Comparison of ENCODE assay signal across 9 mouse cellular contexts in genomic region chr11:75468410-75468809, GRCm38 (mm10). TPM values are rescaled to one million over a fixed set of nuclear protein-coding genes. Genes with fewer than 3 reads are reported as not detected.
DNase-seq lines count a peak whose midpoint lies in the region; ATAC-seq and TF ChIP-seq lines count a peak whose summit lies in the region.
"Had no signal": no experiment of that assay in that cellular context is flagged by ENCODE, and none has a peak within 500 bp of the region (broad histone marks: within the 10 kb centered on the region; RNA-seq: fewer than 3 reads in every experiment).

No protein-coding gene starts in this region.

- peaks cover 26% of the 10 kb centered on the region for H3K36me3 ChIP-seq in heart, postnatal 0 days (replicated peaks; ENCODE audit: control insufficient read depth, insufficient read depth, low read length)
- H3K36me3 ChIP-seq in hindbrain, embryonic 10.5 days: peaks cover 16% of the 10 kb centered on the region
- H3K36me3 ChIP-seq in liver, postnatal 0 days (replicated peaks; ENCODE audit: insufficient read depth, low read length): peaks cover 24% of the 10 kb centered on the region

- H3K9me3 ChIP-seq in heart, postnatal 0 days (replicated peaks; ENCODE audit: control insufficient read depth, low read length): no peaks in the 10 kb centered on the region
- peaks cover 4% of the 10 kb centered on the region for H3K9me3 ChIP-seq in hindbrain, embryonic 10.5 days
- no peaks in the 10 kb centered on the region for H3K9me3 ChIP-seq in liver, postnatal 0 days (ENCODE audit: low read length)

- WGBS in heart, postnatal 0 days: 69% methylated on average over 7 of the region's 7 CpGs
- WGBS in hindbrain, embryonic 10.5 days: 68% methylated on average over 7 of the region's 7 CpGs
- 51% methylated on average over 7 of the region's 7 CpGs for WGBS in liver, postnatal 0 days (ENCODE audit: insufficient replicate concordance)

- no peak for ATAC-seq in heart, postnatal 0 days (ENCODE audit: insufficient read depth, low read depth)
- no peak for ATAC-seq in liver, postnatal 0 days

- 0 out of 2 replicates have a peak overlapping the region, but pooled peaks have one; percentile 33 for H3K27ac ChIP-seq in heart, postnatal 0 days (ENCODE audit: low read depth)
- peak overlapping the region; percentile 83 for H3K27ac ChIP-seq in hindbrain, embryonic 10.5 days
- peak overlapping the region; percentile 61 for H3K27ac ChIP-seq in liver, postnatal 0 days (ENCODE audit: low read depth)

- peak overlapping the region; percentile 47 for H3K4me3 ChIP-seq in heart, postnatal 0 days (ENCODE audit: low read depth, low read length)
- peak overlapping the region; percentile 59 for H3K4me3 ChIP-seq in hindbrain, embryonic 10.5 days
- H3K4me3 ChIP-seq in liver, postnatal 0 days (ENCODE audit: low read depth, low read length): peak overlapping the region; percentile 52

- H3K4me2 ChIP-seq in heart, postnatal 0 days (ENCODE audit: low read depth, low read length): peak overlapping the region; percentile 73
- H3K4me2 ChIP-seq in liver, postnatal 0 days (ENCODE audit: low read depth, low read length): peak overlapping the region; percentile 81

- H3K4me1 ChIP-seq in heart, postnatal 0 days (ENCODE audit: control insufficient read depth, insufficient read depth): peaks cover 5% of the 10 kb centered on the region
- H3K4me1 ChIP-seq in hindbrain, embryonic 10.5 days (replicated peaks): peaks cover 19% of the 10 kb centered on the region
- H3K4me1 ChIP-seq in liver, postnatal 0 days (ENCODE audit: insufficient read depth): peaks cover 36% of the 10 kb centered on the region

- TF ChIP-seq EP300 in heart, postnatal 0 days (IDR thresholded peaks at IDR 0.05; ENCODE audit: low read depth): no peak
- no peak for TF ChIP-seq EP300 in liver, postnatal 0 days (IDR thresholded peaks at IDR 0.05; ENCODE audit: low read depth)

- H3K9ac ChIP-seq in heart, postnatal 0 days (replicated peaks; ENCODE audit: low read depth, low read length): peak overlapping the region; percentile 49
- peak overlapping the region; percentile 64 for H3K9ac ChIP-seq in liver, postnatal 0 days (replicated peaks)

- no peaks in the 10 kb centered on the region for H3K27me3 ChIP-seq in heart, postnatal 0 days (ENCODE audit: control insufficient read depth, insufficient read depth, low read length)
- peaks cover 3% of the 10 kb centered on the region; the same call in 1 of the 2 replicates for H3K27me3 ChIP-seq in hindbrain, embryonic 10.5 days (ENCODE audit: insufficient read depth, poor library complexity, severe bottlenecking)
- H3K27me3 ChIP-seq in liver, postnatal 0 days (ENCODE audit: insufficient read depth, low read length): no peaks in the 10 kb centered on the region

- no peak for TF ChIP-seq CTCF in heart, postnatal 0 days (IDR thresholded peaks at IDR 0.05; ENCODE audit: low read depth)
- no peak for TF ChIP-seq CTCF in liver, postnatal 0 days (IDR thresholded peaks at IDR 0.05; ENCODE audit: low read depth)

- DNase-seq in heart, postnatal 0 days (ENCODE audit: low spot score): no peak
- DNase-seq in heart, adult 9 months (ENCODE audit: low spot score in 2 of 2): no peak
- DNase-seq in brain, adult 2 months (ENCODE audit: low read depth, low spot score): peak; percentile 34
- no peak for DNase-seq in hindbrain, embryonic 10.5 days (ENCODE audit: low spot score)
- no peak for DNase-seq in liver, postnatal 0 days
- no peak for DNase-seq in urinary bladder, postnatal 25 days (ENCODE audit: low spot score)
- DNase-seq in cerebellum, postnatal 25 days: no peak
- DNase-seq in cerebellum, adult 9-10 months: no peak

RNA-seq across cellular contexts. Expression of gene Tlcd2, which starts 6.9 kb away (rescaled TPM):
- total RNA-seq in heart, postnatal 0 days (2014; rRNA removed; ENCODE audit: low replicate concordance): 9.2 and 25.3 TPM in 2 replicates
- polyA plus RNA-seq in heart, postnatal 0 days (2015; fragmentation: Nextera tagmentation; extraction: Ambion mirVana): 14.2 and 16.9 TPM in 2 replicates
- 11.7 and 12.4 TPM in 2 replicates for polyA plus RNA-seq in hindbrain, embryonic 10.5 days (2016; fragmentation: Nextera tagmentation; extraction: Ambion mirVana)
- 34.2 and 35.6 TPM in 2 replicates for polyA plus RNA-seq in liver, postnatal 0 days (2015; fragmentation: Nextera tagmentation; extraction: Ambion mirVana)
- polyA plus RNA-seq: G1E had no signal

RNA-seq across cellular contexts. Expression of gene Wdr81, which starts 13.9 kb away (rescaled TPM):
- 11.8 and 12.0 TPM in 2 replicates for total RNA-seq in heart, postnatal 0 days (2014; rRNA removed; ENCODE audit: low replicate concordance)
- 2.0 and 2.2 TPM in 2 replicates for polyA plus RNA-seq in heart, postnatal 0 days (2015; fragmentation: Nextera tagmentation; extraction: Ambion mirVana)
- polyA plus RNA-seq in hindbrain, embryonic 10.5 days (2016; fragmentation: Nextera tagmentation; extraction: Ambion mirVana): 7.7 and 8.6 TPM in 2 replicates
- 8.4 and 9.5 TPM in 2 replicates for polyA plus RNA-seq in liver, postnatal 0 days (2015; fragmentation: Nextera tagmentation; extraction: Ambion mirVana)

RNA-seq across cellular contexts. Expression of gene Prpf8, which starts 18.2 kb away (rescaled TPM):
- 73.8 and 79.8 TPM in 2 replicates for total RNA-seq in heart, postnatal 0 days (2014; rRNA removed; ENCODE audit: low replicate concordance)
- 15.2 and 17.0 TPM in 2 replicates for polyA plus RNA-seq in heart, postnatal 0 days (2015; fragmentation: Nextera tagmentation; extraction: Ambion mirVana)
- 74.8 and 78.1 TPM in 2 replicates for polyA plus RNA-seq in hindbrain, embryonic 10.5 days (2016; fragmentation: Nextera tagmentation; extraction: Ambion mirVana)
- 12.1 and 13.9 TPM in 2 replicates for polyA plus RNA-seq in liver, postnatal 0 days (2015; fragmentation: Nextera tagmentation; extraction: Ambion mirVana)

RNA-seq across cellular contexts. Expression of gene Serpinf2, which starts 29.0 kb away (rescaled TPM):
- total RNA-seq in heart, postnatal 0 days (2014; rRNA removed; ENCODE audit: low replicate concordance): 1.2 and 2.4 TPM in 2 replicates
- not detected in 2 replicates for polyA plus RNA-seq in heart, postnatal 0 days (2015; fragmentation: Nextera tagmentation; extraction: Ambion mirVana)
- polyA plus RNA-seq in hindbrain, embryonic 10.5 days (2016; fragmentation: Nextera tagmentation; extraction: Ambion mirVana): 0.07 TPM in 1 of 2 replicates, not detected in the other
- polyA plus RNA-seq in liver, postnatal 0 days (2015; fragmentation: Nextera tagmentation; extraction: Ambion mirVana): 975 and 1,049 TPM in 2 replicates

RNA-seq across cellular contexts. Expression of gene Rilp, which starts 41.5 kb away (rescaled TPM):
- 41.5 and 50.8 TPM in 2 replicates for total RNA-seq in heart, postnatal 0 days (2014; rRNA removed; ENCODE audit: low replicate concordance)
- 27.1 and 30.2 TPM in 2 replicates for polyA plus RNA-seq in heart, postnatal 0 days (2015; fragmentation: Nextera tagmentation; extraction: Ambion mirVana)
- polyA plus RNA-seq in hindbrain, embryonic 10.5 days (2016; fragmentation: Nextera tagmentation; extraction: Ambion mirVana): 0.35 and 0.65 TPM in 2 replicates
- 13.2 and 13.4 TPM in 2 replicates for polyA plus RNA-seq in liver, postnatal 0 days (2015; fragmentation: Nextera tagmentation; extraction: Ambion mirVana)

Comparison
In these comparisons a context has a peak if more than half of its experiments do, and no peak if none do; other contexts are left out.
1. H3K27ac ChIP-seq: peak in every context shown above with its lines; median percentile 83 in hindbrain, embryonic 10.5 days; 61 in liver, postnatal 0 days; 33 in heart, postnatal 0 days.